Mouse (Mus musculus) adrenal gland, postnatal 25 days (tissue): ENCODE results near the gene Gja1. TPM values are rescaled to one million over a fixed set of nuclear protein-coding genes. Genes with fewer than 3 reads are reported as not detected.

Experiments
- DNase-seq: peaks from one replicate; pipeline ENCODE4 v3.0.0; 2021; ENCODE audit warnings: mixed read lengths
- total RNA-seq: library from RNA; stranded (reverse); gene quantifications from 2 replicates; pipeline ENCODE4 v1.2.3, GENCODE M21; 2021

Gja1 gene
- total RNA-seq, 1 experiment from 2014 or later: 330 TPM

DNA sequence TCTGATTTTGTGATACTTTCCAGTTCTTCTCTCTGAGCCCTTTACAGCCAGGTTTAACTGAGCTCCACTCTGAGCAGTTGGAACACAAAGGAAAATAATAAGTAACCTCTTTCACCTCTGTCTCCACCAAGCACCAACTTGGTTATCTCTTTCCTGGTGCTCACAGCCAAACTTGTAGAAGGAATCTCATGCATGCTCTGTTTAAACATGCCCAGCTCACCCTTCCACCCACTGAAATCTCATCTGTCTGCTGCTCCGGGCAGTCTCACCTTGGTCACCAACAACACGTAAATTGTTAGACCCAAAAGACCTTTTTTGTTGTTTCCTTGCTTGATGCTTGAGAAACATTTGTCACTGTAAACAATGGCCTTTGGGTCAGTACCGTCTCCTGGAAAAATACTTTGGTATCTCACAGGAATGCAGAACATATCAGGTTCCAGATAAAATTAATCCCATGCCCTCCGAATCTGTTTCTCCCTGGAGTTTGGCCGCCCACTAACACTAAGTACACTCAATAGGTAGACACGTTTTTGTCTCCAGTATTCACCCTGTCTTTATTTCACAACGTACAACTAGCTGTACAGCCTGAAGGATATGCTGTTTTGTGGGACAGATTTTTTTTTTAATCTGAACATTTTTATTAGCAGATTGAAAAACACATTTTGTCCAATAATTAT is 38.9 kb downstream of the Gja1 start:
- DNase-seq: no peak

DNA sequence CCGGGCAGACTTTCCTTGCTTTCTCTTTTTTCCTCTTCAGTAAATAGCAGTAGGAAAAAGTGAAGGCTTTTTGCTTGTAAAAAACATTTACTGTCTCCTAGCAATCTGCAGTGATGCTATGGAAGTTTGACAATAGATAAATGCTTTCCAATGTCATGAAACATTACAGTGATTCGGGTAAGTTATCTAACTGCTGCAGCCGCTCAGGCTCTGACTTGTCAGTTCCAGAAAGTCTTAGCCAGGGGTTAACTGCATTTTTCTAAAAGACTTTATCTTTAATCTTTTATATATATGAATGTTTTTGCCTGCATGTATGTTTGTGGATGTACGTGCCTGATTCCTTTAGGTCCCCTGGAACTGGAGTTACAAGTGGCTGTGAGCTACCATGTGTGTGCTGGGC is 45.4 kb downstream of the Gja1 start:
- DNase-seq: no peak

DNA sequence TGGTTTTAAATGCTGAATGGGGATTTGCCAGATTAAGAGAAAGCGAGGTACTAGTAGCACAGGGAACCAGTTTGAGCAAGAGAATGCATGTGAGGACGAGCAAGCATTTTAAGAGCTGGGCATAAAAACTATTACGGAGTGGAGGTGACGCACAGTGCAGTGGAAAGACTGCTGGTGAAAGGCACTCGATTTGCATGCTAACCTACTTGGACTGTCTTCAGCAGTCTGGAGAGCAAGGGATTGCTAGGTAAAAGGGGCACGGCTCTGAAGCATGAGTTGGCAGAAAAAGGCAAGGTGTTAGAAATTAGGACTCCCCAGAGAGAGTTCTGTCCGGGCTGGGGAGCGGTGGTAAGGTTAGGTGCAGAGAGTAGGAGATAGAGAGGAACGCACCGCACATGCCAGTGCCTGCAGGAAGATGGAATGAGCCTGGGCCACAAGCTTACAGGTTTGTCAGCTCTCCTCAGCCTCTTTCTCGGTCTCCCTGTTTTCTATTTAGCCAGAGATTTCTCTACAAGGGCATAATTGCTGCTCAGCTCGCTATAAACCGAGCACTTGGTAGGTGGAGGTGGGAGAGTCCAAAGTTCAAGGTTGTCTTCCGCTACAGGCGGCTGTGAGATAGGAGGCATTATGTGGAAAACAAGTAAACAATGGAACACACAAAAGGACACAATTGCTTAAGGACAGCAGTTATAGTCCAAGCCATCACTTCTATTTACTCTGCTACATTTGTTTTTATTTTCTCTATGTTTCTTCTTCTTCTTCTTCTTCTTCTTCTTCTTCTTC is 48.1 kb downstream of the Gja1 start:
- no peak for DNase-seq

DNA sequence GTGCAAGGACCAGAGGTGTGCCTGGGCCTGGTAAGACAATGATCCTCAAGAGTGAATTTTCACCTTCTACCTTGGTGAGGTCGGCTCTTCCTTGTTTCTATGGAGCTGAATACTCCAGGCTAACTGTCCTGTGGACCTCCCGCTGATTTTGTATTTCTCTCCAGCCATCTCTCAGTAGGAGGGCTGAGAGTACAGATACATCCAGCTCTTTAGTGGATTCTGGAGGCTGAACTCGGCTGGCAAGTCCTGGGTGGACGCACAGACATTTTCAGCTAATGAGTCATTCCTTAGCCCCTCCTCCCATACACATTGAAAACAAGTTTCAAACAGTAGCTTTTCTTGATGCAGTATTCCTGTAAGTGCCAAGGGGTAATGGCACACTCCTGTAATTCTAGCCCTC is 49.2 kb downstream of the Gja1 start:
- DNase-seq: no peak

DNA sequence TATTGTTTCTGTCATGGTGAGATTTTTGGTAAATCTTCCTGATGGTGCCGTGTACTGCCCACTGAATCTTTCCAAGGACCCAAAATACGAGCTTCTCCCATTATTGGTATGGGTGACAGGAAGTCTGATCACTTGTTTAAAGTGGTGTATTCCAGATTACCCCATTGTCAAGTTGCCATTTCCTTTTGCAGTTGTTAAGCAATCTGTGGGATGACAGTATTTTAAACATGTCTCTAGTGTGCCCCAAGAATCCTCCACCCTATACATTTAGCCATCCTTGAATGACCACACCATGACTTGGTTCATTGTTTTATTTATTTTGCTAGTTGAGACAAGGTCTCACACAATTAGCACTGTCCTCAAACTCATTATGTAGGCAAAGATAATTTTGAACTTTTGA is 50.3 kb downstream of the Gja1 start:
- DNase-seq: no peak

DNA sequence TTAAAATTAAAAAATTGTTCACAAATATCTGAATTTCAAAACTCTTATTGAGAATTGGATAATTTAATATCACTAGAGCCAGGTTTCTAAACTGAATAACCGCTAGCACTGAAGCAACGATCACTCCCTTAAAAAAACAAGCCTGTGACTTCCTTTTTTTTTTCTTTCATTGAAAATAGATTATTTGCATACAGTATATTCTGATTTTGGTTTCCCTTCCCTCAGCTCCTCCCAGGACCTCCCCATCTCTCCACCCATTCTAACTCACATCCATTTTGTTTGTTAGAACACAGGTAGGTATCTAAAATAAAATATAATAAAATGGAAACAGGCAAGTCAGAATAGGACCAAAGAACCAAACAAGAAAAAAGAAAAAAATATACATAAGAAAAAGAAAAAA is 50.7 kb downstream of the Gja1 start:
- no peak for DNase-seq

DNA sequence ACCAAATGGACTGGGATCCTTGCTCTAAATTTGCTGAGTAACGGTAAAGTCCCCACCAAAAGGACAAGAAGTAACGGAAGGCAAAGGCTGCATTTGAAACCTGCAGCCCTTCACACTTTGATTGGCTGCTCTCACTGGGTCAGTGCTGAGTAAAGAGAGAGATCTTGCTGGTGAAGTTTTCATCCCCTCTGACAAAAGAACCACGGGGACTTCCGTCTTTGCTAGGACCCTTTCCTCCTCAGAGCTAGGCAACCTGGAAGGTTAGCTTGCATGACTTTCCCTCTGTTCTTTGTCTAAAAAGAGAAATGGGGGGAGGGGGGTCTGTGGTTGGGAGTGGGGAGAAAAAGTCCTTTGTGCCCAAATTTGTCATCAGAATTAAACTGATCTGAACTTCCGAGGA is 51.9 kb downstream of the Gja1 start:
- DNase-seq: no peak

DNA sequence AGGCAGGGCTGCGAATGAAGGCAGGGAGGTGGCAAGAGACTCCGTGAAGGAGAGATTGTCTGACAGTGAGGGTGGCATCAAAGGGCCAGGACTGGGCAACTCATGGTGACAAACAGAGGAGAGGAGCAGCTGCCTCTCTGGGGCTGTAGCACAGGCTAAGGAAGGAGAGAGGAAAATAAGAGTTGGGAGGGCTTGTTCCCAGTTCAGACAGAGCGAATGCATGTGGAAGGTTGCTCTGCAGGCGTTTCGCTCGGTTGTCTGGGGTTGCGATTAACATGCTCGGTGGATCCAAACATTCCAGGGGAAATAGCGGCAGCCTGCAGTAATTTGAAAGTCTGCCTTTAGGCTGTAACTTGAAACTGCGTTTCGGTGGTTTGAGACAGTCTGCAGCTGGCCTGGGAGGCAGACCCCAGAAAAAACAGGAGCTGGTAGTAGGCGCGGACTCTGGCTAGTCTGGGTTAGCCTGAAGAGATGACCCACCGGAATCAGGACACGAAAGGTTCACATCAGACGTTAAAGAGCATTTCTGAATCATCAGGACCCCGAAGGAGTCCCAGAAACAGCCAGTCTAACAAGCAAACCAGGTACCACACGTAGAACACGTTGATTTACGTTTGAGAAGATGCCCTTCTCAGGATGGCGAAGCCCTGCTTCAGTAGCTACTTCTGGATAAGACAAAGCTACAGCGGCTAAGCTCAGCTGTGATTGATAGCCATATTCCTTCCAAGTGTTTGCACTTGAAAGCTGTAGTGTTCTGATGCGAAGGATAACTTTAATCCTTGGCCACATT is 54.7 kb downstream of the Gja1 start:
- no peak for DNase-seq

DNA sequence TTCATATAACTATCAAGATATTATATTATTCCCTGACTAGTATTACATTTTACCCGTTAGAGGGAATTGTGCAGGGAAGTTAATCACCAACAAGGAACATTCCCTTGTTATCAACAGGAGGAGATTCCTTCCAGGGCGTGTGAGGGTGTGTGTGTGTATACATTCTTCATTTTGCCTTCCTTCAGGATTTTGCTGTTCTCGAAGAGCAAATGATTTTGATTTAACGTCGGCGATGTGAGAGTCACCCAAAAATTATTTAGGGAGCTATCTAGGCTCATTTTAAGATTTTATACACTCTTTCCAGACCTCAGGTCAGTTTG is 55.2 kb downstream of the Gja1 start:
- no peak for DNase-seq

DNA sequence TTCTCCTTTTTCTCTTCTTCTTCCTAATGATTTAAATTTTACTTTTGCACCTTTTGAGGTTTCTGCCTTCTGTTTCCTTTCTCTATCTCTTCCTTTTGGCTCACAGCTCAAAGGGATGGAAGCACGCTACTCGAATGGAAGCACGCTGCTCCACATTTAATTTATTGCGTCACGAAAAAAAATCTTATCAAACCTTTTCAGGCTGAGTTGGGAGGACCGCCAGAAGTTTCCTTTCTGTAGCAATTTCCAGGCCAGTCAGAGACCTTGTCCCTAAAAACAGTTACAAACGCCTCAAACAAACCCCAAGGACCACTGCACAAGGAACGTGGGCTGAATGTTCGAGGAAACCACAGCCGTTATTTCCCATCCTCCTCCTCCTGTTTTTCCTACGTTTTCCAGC is 60.2 kb downstream of the Gja1 start:
- DNase-seq: peak; percentile 12

DNA sequence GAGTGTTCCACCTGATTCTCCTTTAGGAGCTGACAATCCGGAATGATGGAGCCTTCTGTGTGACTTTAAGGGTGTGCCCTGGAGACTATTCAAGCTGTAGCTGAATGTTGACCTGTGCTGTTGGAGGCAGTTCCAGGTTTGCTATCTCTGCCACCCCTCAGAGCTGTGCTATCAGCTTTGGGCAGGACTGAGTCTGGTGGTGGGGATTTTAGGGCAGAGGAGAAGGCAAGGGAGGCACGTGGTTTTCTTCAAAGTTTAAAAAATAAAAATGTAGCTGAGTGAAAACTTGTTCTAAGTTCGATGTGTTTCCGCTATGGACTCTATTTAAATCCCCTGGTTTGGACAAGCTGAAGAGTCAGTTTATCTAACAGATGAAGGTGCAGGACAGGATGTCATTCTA is 62.5 kb downstream of the Gja1 start:
- DNase-seq: no peak

DNA sequence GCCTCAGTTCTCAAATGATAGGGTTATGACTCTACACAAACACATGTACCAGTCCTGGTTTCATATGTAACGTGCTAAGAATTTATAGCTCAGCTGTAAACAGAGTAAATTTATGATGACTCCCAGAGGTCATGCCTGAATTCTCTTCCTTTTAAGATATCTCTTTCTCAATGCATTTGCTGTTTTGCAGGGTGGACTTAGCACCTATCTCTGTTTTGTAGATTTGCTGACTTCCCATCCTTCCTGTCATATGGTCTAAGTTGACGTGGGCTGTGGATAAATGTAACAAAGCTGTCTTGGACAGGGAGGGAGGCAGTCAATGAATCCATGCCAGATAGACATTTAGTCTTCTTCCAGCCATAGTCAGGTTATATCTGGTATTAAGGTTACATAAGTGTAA is 67.3 kb downstream of the Gja1 start:
- no peak for DNase-seq

DNA sequence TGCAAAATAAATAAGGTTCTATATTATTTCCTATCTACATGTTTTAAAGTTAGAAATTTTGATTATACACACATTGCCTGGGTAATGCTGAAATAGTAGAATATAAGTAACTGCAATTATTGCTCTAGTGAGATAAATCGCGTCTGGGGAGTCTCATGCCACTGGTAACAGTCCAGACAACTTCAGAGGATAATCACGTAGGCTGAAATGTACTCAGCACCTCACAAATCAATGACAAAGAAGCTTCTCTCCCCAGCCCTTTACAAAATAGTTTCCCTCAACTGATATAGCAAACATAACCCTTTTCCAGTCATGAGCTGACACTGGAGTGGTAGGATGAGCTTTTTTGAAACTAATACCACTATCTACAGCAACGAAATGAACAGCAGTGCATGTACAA is 71.9 kb downstream of the Gja1 start:
- no peak for DNase-seq

Other genes starting within 250 kb of the Gja1 start
- 5.5 and 10.2 TPM in 2 replicates for gene Tbc1d32, start 148.6 kb upstream of the Gja1 start, total RNA-seq